Mouse (Mus musculus) layer of hippocampus, adult 2 months (tissue): Measurements from ENCODE around the gene Aff1. TPM values are rescaled to one million over a fixed set of nuclear protein-coding genes. Genes with fewer than 3 reads are reported as not detected.

ENCODE experiments used
- DNase-seq, 2 experiments: peaks; one replicate each; pipeline ENCODE4 v3.0.0; 2022; ENCODE audit warnings: low spot score in 2 of 2
- H3K27ac ChIP-seq: fragments of 200-600 bp; 2 replicates; pipeline ENCODE4 v1.8.1; 2022
- H3K4me3 ChIP-seq: fragments of 200-600 bp; 2 replicates; pipeline ENCODE4 v1.8.1; 2022; ENCODE audit warnings: mild to moderate bottlenecking
- CTCF ChIP-seq: fragments of 200-600 bp; conservative IDR thresholded peaks from 2 replicates; pipeline ENCODE4 v1.8.1; 2022; ENCODE audit warnings: antibody characterized with exemption, mild to moderate bottlenecking, moderate library complexity
- total RNA-seq, 2 experiments: library from RNA; stranded (reverse); gene quantifications; 2 replicates each; pipeline ENCODE4 v1.2.3; 2021

The Aff1 gene
- total RNA-seq, 2 experiments from 2014 or later: 18.0 to 21.3 TPM

DNA sequence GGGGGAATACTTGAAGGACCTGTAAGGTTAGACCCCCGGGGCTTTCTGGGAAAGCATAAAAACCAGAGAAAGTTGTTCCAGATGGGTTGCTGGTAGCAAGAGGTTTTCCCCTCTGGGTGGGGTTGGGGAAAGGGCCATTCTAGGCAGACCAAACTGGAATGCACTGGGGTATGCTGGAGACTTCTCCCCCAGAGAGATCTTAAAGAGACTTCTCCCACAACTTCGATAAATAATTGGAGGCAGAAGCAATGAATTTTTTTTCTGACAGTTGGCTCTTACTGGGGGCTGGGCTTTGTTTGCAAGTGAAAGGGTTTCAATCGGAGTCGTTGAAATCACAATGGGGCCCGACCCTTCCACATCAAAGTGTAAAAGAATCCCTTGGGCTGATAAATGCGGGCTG is 32.2 kb downstream of the Aff1 start:
- H3K27ac ChIP-seq: no peak overlapping the region
- TF ChIP-seq CTCF: no peak
- DNase-seq: no peak
- H3K4me3 ChIP-seq: no peak overlapping the region

DNA sequence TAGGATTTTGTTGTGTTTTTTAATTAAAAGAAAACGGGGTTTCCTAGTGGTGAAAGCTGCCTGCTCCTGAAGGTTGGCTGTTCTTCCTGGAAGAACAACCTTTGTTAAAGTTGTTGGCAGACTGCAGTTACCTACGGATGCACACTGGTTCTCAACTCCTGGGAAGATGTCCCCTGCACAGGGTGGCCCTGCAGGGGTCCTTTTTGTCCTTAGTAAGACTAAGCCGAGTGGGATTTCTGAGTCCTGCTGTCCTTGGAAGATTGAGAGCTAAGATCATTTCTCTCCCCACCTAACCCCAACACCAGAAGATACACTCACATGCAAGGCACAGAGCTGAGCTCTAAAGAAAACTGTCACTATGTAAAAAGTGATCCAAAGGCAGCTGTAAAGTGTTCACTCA is 32.6 kb downstream of the Aff1 start:
- no peak overlapping the region for H3K27ac ChIP-seq
- no peak overlapping the region for H3K4me3 ChIP-seq
- TF ChIP-seq CTCF: no peak
- DNase-seq: no peak

DNA sequence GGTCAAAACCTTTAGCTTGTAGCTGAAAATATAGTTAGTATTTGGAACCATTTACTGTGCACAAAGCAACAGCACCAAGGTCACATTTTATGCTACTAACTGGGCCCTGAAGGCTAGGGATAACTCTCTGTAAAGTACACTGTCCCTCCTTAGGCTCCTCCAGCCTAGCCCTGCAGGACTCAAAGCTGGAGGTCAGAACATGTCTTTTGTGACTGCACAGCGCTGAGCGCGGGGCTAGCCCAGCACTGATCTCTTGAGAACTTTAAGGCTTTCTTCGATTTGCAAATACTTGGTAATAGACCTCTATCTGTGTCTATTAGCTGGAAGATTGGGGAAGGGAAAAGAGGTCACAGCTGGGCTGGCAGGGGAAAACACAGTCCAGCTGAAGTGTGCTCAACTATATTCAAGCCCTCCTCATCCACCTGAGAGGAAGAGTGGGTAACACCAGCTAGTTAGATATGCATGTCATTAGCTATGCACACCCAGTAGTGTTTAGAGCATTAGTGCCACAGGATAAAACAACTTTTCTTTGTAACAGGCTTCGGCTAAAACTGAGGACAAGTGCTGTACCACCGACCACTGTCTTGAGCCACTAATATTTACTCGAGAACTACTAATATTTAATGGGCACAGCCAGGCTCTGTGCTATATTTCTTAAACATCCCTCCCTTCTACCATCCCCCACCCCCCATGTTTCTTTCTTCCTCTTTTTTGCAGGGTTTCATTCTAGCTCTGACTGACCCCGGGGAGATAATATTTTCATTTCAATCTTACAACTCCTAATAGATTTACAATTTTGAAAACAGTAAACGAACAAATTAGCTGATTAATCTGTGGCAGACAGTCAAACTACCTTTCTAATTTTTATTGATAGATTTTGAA is 33.3 kb downstream of the Aff1 start:
- no peak overlapping the region for H3K4me3 ChIP-seq
- TF ChIP-seq CTCF: no peak
- no peak for DNase-seq
- H3K27ac ChIP-seq: no peak overlapping the region

DNA sequence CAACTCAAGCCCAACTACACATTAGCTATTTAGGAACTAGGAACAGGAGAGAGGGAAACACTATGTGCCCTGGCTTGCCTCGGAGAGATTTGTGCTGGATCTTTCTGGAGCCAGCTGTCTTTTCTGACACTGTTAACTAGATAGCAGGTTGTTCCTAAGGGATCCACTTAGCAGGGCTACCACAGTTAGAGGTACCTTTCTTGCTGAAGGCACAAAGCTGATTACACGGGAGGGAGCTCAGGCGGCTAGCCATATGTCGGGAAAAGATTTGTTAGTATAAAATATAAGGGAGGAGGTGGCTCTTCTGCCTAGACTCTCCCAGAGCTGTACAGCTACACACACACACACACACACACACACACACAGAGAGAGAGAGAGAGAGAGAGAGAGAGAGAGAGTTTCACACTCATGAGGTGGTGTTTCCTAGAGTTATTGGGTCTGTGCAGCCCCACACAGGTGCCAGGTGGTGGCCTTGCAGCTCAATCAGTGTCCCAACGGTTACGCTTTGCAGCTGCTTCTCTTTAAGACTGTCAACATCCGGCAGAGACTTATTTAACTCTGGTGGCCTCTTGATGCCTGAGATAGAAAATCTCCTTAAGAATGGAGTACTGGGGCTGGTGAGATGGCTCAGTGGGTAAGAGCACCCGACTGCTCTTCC is 34.2 kb downstream of the Aff1 start:
- no peak overlapping the region for H3K27ac ChIP-seq
- DNase-seq: no peak
- TF ChIP-seq CTCF: no peak
- H3K4me3 ChIP-seq: no peak overlapping the region

DNA sequence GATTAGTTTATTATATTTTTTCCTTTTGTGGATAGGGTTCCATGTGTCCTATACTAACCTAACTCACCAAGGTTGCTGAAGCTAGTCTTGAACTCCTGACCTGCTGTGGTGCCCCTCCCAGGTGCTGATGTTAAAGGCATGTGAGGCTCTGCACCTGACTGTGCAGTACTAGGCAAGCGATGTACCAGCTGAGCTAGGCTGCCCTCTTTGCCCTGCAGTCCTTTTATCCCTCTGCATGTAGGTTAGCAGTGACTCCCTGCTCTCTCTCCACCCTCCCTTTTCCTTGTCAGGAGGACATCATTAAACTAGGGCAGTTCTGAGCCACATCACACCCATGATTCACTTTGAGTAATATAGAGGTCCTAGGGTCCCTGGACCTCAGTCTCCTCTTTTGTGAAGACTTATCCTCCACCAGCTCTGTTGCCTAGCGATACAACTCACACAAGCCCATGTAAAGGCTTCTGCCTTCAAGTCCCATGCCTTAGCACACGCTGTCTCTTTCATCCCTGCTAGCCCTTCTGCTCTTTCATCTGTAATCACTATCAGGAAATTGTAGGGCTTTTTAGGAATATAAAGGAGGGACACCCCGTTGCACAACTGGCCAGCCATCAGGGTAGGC is 35.7 kb downstream of the Aff1 start:
- H3K4me3 ChIP-seq: no peak overlapping the region
- no peak for TF ChIP-seq CTCF
- no peak overlapping the region for H3K27ac ChIP-seq
- no peak for DNase-seq

DNA sequence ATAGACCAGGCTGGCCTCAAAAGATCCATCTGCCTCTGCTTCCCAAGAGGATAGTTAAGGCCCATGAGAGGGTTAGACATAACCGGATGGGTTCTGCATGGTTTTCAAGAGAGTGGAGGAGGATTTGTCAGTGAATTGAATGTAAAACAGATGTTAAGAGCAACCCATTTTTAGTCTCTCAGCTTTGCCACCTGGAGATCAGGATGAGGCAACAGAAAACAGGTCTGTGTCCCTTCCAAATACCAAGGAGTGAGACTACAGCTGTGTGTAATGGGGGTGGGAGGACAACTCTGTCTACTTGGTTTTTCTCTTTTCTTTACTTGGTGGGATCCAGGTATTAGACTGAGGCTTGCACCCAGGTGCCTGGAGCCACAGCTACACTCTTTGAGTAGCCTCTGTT is 37.1 kb downstream of the Aff1 start:
- Histone ChIP-seq H3K4me3 (no peak overlapping the region), H3K27ac (no peak overlapping the region)
- no peak for TF ChIP-seq CTCF
- DNase-seq: no peak

DNA sequence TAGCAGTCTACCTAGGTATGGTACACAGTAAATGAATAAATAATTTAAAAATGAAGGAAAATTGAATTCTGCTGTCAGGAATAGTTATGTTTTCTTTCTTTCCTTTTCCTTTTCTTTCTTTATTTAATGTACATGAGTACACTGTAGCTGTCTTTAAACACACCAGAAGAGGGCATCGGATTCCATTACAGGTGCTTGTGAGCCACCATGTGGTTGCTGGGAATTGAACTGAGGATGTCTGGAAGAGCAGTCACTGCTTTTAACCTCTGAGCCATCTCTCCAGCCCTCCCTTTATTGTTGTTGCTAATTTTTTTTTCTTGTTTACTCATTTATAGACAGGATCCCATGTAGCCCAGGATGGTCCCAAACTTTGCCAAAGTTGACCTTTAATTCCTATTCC is 38.0 kb downstream of the Aff1 start:
- Histone ChIP-seq H3K4me3 (no peak overlapping the region), H3K27ac (no peak overlapping the region)
- no peak for DNase-seq
- peak; percentile 43; the same call in 1 of the 2 replicates for TF ChIP-seq CTCF

DNA sequence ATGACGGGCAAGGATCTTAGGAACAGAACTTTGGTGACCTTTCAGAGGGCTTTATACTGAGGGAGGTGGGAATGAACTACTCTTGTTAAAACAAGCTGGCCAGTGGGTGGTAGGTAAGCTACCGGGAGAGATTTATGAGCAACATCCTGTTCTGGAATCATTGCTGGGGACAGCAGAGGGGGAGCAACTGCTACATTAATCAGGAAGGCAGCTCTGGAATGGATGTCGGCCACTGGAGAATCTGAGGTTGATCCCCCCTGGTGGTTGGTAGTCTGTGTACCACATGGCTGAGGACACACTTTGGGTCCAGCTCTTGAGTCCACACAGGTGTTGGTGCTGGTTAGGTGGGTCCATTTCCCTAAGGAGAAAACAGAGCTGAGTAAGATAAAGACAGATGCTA is 38.6 kb downstream of the Aff1 start:
- no peak for DNase-seq
- no peak overlapping the region for H3K4me3 ChIP-seq
- no peak overlapping the region for H3K27ac ChIP-seq
- TF ChIP-seq CTCF: no peak

DNA sequence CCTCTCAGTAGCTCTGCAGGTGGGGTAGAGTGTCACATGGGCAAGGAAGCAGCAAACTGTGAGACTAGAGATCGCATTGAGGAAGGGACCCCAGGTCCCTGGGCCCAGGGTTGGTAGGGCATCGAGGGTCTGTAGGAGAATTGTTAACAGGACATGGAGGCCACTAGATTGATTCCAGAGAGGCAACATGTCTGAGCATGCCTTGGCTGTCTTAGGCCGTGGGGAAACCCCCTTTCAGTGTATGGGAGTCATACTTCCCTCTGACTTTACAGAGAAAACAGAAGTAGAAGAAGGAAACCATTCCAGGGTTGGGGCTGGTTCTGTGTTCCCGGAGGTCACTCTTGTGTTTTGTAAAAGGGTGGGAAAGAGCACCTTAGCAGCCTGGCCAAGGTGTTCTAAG is 40.4 kb downstream of the Aff1 start:
- TF ChIP-seq CTCF: no peak
- no peak overlapping the region for H3K4me3 ChIP-seq
- no peak for DNase-seq
- no peak overlapping the region for H3K27ac ChIP-seq

DNA sequence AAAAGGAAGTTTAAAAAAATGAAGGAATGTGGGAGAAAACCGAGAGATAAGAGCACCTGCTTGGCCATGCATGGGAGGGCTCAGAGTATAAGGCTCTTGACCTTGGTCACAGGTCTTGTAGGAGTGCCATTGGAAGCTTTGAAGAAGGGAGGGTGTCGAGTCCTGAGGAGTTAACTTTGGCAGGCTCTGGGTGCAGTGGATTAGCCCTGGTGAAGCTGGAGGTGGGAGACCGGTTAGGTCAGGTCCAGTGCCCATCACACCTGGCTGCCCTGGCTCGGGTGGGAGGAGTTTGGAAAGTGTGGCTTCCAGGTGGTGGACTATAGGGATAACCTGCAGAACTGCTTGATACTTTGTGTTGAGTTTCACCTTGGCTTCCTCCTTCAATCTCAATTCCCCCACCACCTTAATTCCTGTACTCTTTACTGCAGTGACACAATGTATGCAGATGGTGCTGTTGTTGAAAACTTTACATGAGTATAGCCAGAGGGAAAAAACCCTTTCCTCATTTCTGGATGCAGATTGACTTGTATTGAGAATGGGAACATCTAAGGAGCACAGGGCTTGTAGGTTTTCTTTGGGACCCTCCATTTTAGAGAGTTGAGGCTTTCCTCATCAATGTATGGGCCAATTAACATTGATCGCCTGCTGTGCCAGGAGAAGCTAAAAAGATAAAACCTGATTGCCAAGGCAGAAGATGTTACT is 43.4 kb downstream of the Aff1 start:
- no peak for DNase-seq
- no peak for TF ChIP-seq CTCF
- H3K4me3 ChIP-seq: no peak overlapping the region
- H3K27ac ChIP-seq: no peak overlapping the region

DNA sequence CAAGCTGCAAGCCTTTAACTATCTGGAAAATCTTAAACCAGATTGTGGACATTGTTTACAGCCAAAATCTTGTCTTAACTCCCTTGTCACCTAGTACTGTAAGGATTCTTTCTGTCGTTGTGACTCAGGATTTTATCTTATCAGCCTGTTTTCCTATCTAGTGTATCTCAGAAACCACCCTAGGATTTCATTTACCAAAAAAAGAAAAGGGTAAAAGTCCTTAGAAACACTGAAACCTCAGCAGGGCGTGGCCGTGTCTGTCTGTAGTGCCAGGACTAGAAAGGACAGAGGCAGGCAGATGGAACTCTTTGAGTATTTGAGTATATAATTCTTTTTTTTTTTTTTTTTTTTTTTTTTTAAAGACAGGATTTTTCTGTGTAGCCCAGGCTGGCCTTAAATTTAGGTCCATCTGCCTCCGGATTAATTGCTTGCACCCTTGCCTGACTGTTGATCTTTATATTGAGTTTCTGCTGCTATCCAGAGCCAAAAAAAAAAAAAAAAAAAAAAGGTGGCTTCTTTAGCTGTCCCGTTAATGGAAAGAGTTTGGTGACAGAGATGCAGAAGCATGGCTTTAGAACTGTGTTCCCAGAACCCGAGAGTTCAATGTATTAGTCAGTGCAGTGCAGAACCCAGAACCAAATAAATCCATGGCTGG is 44.5 kb downstream of the Aff1 start:
- no peak overlapping the region for H3K4me3 ChIP-seq
- DNase-seq: no peak
- no peak overlapping the region for H3K27ac ChIP-seq
- TF ChIP-seq CTCF: no peak

DNA sequence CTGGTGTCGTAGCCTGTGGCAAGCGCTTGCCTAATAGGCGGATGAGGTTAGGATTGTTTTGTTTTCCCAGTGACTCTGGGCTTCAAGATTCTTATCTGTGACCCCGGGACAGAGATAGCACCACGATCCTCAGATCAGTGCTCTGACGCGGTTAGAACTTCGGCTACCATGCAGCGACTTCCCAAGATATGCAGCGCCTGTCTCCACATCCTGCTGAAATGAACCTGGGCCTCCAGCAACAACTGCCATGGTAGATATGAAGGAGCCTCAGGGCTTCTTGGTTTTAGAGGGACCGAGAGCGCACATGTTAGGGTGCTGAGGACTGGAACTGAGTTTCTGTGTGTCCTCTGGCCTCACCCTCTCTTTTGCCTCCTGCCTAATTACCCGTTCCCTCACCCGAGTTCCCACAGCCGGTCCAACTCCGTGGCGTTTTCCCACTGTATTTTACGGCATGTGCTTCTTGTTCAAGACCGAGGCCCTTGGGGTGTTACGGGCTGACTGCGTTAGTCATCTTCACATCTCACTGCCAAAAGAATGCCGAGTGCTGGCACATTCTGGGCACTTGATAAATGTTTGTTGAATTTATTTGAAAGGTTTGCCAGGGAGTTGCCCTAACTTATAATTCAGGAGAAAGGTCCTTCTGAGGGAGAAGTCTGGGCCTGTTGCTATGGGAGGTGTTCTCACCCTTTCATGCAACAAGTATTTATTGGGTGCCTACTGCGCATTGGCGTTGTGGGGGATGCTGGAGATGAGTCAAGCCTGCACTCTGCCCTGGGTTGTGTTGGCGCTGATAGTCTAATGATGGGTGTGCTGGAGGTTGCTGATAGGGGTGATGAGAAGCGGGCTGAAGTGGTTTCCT is 45.3 kb downstream of the Aff1 start:
- TF ChIP-seq CTCF: no peak
- DNase-seq: no peak
- Histone ChIP-seq H3K4me3 (no peak overlapping the region), H3K27ac (no peak overlapping the region)
